Mouse (Mus musculus) cortical plate, adult 2 months (tissue): ENCODE measurements around the gene Rtn4rl1.

Experiments
- CTCF ChIP-seq: fragments of 200-500 bp; IDR thresholded peaks from 2 replicates; pipeline ENCODE4 v1.5.1; 2011; ENCODE audit warnings: mild to moderate bottlenecking, control low read depth, low read length; ENCODE audit not compliant: insufficient read depth; ENCODE audit errors: extremely low read depth
- POLR2A ChIP-seq: fragments of 200-500 bp; IDR thresholded peaks from 2 replicates; pipeline ENCODE4 v1.6.1; 2011; ENCODE audit warnings: mild to moderate bottlenecking, low read length, control low read depth; ENCODE audit not compliant: insufficient read depth; ENCODE audit errors: extremely low read depth

GRCm38 (mm10) chr11:75285893-75286467, 92.4 kb downstream of the Rtn4rl1 start:
- TF ChIP-seq POLR2A (no peak), CTCF (no peak)
